Mouse (Mus musculus) midbrain, embryonic 11.5 days (tissue): ENCODE results near the gene Atp1b1. TPM values are rescaled to one million over a fixed set of nuclear protein-coding genes. Genes with fewer than 3 reads are reported as not detected.

Experiments used
- ATAC-seq: fragments of 200-750 bp; cut with Nextera tagmentation; 2 replicates; pipeline ENCODE4 v1.8.0; 2017; ENCODE audit warnings: moderate TSS enrichment, moderate library complexity; ENCODE audit not compliant: low FRiP score
- DNase-seq: peaks from one replicate; pipeline ENCODE4 v3.0.0; 2015; ENCODE audit warnings: low spot score; ENCODE audit errors: missing footprints
- H3K27ac ChIP-seq: fragments of 300-500 bp; sonication (generic); 2 replicates; pipeline ENCODE4 v1.5.1; 2014; ENCODE audit warnings: low read depth, low read length
- H3K27me3 ChIP-seq: fragments of 300-500 bp; sonication (generic); 2 replicates; pipeline ENCODE4 v1.6.1; 2014; ENCODE audit warnings: mild to moderate bottlenecking, low read length, moderate library complexity, mixed read lengths; ENCODE audit not compliant: control insufficient read depth, insufficient read depth
- H3K36me3 ChIP-seq: fragments of 300-500 bp; sonication (generic); 2 replicates; pipeline ENCODE4 v1.6.1; 2014; ENCODE audit warnings: mild to moderate bottlenecking, low read length, moderate library complexity, mixed read lengths; ENCODE audit not compliant: control insufficient read depth, insufficient read depth
- H3K4me1 ChIP-seq: fragments of 300-500 bp; sonication (generic); 2 replicates; pipeline ENCODE4 v1.6.1; 2014; ENCODE audit warnings: low read length; ENCODE audit not compliant: control insufficient read depth, insufficient read depth
- H3K4me2 ChIP-seq: fragments of 300-500 bp; sonication (generic); 2 replicates; pipeline ENCODE4 v1.6.1; 2014; ENCODE audit warnings: mild to moderate bottlenecking, moderate library complexity
- H3K4me3 ChIP-seq: fragments of 300-500 bp; sonication (generic); 2 replicates; pipeline ENCODE4 v1.5.1; 2014; ENCODE audit warnings: low read depth, low read length
- H3K9ac ChIP-seq: fragments of 300-500 bp; sonication (generic); 2 replicates; pipeline ENCODE4 v1.6.1; 2014; ENCODE audit warnings: low read length
- H3K9me3 ChIP-seq: fragments of 300-500 bp; sonication (generic); 2 replicates; pipeline ENCODE4 v1.6.1; 2016; ENCODE audit warnings: low read length; ENCODE audit not compliant: control insufficient read depth
- WGBS: fragments of 180-500 bp; shearing (Covaris S2); extraction: QIAGEN DNeasy Blood & Tissue Kit; methylation state at CpG from one replicate; pipeline ENCODE4 v1.1.7; 2014; 5-methylcytosine and 5-hydroxymethylcytosine counted together
- polyA plus RNA-seq: library from polyadenylated mRNA; unstranded; fragments of >200 nt; fragmentation: Nextera tagmentation; extraction: Ambion mirVana; gene quantifications from 2 replicates; pipeline ENCODE4 v1.2.1, GENCODE M21; 2014

Gene Atp1b1
- polyA plus RNA-seq, 1 experiment from 2014 or later: 35.5 TPM

DNA sequence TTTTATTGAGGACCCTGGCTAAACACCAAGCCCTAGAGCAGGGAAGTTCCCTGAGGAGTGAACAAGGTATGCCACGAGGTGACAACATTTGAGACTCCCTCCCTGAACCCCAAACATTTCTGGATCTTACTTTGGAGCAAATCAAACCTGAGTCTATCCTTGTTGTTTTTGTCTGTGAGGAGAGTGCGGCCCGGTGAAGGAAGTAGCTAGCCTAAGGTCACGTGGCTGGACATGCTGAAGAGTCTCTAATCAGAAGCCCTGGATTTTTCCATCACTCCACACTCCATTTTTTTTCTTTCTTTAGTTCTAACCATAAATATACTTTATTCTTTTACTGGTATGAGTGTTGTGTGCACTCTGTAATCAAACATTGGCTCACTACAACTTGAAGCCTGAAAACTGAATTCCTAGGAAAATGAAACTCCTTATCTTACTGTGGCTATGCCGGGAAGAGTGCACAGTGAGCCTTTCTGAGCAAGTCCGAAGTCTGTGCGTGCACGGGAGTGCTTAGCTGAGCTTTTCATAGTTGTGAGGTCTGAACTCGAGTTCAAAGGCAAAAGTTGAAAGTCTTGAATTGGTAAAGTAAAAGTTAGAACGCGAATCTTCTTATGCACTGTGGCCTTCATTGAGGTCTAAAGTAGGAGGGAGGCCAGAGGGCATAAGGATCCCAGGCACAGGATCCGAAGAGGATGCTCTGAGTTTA is 41.3 kb downstream of the Atp1b1 start:
- no peak for ATAC-seq
- H3K9ac ChIP-seq: no peak overlapping the region
- H3K4me2 ChIP-seq: no peak overlapping the region
- H3K4me3 ChIP-seq: no peak overlapping the region
- no peak overlapping the region for H3K27ac ChIP-seq
- DNase-seq: no peak
- H3K36me3 ChIP-seq: no peaks in the 10 kb centered on the region
- no peaks in the 10 kb centered on the region for H3K4me1 ChIP-seq
- H3K27me3 ChIP-seq: no peaks in the 10 kb centered on the region
- no peaks in the 10 kb centered on the region for H3K9me3 ChIP-seq
- WGBS: 85% methylated on average over 12 of the region's 12 CpGs

DNA sequence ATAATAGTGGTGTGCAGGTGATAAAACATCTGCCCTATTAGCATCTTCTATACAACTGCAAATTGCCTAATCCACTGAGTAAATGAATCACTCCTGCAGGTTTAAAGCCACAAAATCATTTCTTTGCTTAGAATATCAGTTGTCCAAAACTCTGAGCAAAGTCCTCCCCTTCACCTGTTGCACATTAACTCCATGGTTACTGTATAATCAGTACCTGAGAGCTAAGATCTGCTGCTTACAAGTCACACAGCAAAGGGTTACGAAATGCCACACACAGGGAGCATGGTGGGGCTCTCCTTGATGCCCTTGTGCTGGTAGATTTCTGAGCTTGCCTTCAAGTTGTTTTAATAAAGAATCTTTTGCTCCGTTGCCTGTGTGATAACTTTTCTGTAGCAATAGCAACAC is 42.8 kb downstream of the Atp1b1 start:
- Histone ChIP-seq H3K36me3 (no peaks in the 10 kb centered on the region), H3K27ac (no peak overlapping the region), H3K4me2 (no peak overlapping the region), H3K9ac (no peak overlapping the region), H3K9me3 (no peaks in the 10 kb centered on the region), H3K27me3 (no peaks in the 10 kb centered on the region), H3K4me3 (no peak overlapping the region), H3K4me1 (no peaks in the 10 kb centered on the region)
- DNase-seq (no peak), ATAC-seq (no peak)
- WGBS: 86% methylated on average over 2 of the region's 2 CpGs

DNA sequence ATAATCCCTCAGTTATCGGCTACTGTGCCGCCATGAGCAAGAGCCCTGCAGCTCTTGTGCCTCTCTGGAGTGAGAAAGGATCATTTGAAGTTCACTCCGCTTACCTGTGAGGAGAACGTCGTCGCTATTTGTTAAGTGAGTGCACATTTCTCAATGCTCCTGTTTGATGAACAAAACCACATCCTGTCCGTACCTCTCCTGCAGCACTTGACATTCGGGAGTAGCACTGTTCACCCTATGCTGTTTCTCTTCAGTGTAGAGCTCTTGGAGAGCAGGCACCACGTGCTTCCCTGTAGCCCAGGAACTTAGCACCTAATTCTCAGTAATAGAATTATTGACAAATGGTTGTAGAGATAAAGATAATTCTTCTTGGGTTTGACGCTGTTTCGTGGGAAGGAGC is 44.5 kb downstream of the Atp1b1 start:
- ATAC-seq: no peak
- no peak overlapping the region for H3K4me3 ChIP-seq

DNA sequence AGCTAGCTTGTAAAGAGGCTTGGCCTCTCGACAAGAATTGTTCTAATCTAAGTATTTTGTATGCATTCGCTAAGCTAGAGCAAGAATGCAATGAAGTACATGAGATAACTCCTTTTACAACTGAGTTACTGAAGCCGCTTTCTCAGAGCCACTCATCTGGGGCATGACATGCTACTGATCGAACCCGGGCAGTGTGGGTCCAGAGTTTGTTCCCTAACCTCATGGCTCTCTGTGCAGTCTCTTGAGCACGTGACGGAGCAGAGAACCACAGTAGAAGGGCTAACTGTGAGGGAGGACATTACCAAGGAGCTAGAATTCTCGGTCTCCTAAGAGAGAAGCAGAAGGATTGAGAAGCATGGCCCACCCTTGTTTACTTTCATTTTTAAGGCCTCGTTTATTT is 45.2 kb downstream of the Atp1b1 start:
- H3K4me1 ChIP-seq: no peaks in the 10 kb centered on the region
- 95% methylated on average over 9 of the region's 9 CpGs for WGBS
- no peaks in the 10 kb centered on the region for H3K9me3 ChIP-seq
- no peak overlapping the region for H3K4me2 ChIP-seq
- H3K27ac ChIP-seq: no peak overlapping the region
- no peak overlapping the region for H3K9ac ChIP-seq
- ATAC-seq (no peak), DNase-seq (peak; percentile 76)
- H3K4me3 ChIP-seq: no peak overlapping the region
- H3K36me3 ChIP-seq: no peaks in the 10 kb centered on the region
- H3K27me3 ChIP-seq: no peaks in the 10 kb centered on the region

More for the DNA sequence above, 44.5 kb downstream of the Atp1b1 start:
- Histone ChIP-seq H3K4me2 (no peak overlapping the region), H3K36me3 (no peaks in the 10 kb centered on the region), H3K4me1 (no peaks in the 10 kb centered on the region), H3K9ac (no peak overlapping the region), H3K27me3 (no peaks in the 10 kb centered on the region), H3K9me3 (no peaks in the 10 kb centered on the region), H3K27ac (no peak overlapping the region)
- DNase-seq: no peak
- 92% methylated on average over 11 of the region's 11 CpGs for WGBS

DNA sequence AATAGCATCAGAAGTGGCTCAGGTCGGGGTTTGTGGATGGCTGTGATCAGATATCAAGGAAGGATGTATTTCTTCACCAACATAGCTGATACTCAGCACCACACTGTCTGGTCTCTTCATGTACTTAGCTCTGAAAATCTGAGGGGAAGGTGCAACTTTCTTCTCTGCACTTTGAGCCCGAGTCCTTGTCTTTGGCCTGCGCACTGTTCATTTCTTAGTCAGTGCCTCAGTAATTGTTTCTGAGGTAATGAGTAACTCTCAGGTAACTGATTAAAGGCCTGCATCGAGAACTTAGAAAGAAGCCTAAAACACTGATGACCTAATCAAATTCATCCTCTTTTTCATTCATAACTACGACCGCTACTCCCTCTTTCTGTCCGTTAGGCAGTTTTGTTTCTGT is 46.8 kb downstream of the Atp1b1 start:
- no peaks in the 10 kb centered on the region for H3K36me3 ChIP-seq
- H3K4me1 ChIP-seq: no peaks in the 10 kb centered on the region
- no peak overlapping the region for H3K9ac ChIP-seq
- ATAC-seq: no peak
- H3K27me3 ChIP-seq: no peaks in the 10 kb centered on the region
- DNase-seq: peak; percentile 2
- 95% methylated on average over 7 of the region's 7 CpGs for WGBS
- H3K9me3 ChIP-seq: no peaks in the 10 kb centered on the region
- no peak overlapping the region for H3K4me2 ChIP-seq
- H3K4me3 ChIP-seq: no peak overlapping the region
- no peak overlapping the region for H3K27ac ChIP-seq

GRCm38 (mm10) chr1:164408655-164409054 is 49.5 kb downstream of the Atp1b1 start:
- DNase-seq (no peak), ATAC-seq (no peak)
- Histone ChIP-seq H3K9me3 (no peaks in the 10 kb centered on the region), H3K4me3 (no peak overlapping the region), H3K9ac (no peak overlapping the region), H3K36me3 (no peaks in the 10 kb centered on the region), H3K4me1 (no peaks in the 10 kb centered on the region), H3K27ac (no peak overlapping the region), H3K27me3 (no peaks in the 10 kb centered on the region), H3K4me2 (no peak overlapping the region)
- 46% methylated on average over 2 of the region's 2 CpGs for WGBS

- DNase-seq (no peak), ATAC-seq (no peak)
- H3K27ac ChIP-seq: no peak overlapping the region
- 35% methylated on average over 5 of the region's 5 CpGs for WGBS
- peaks cover 2% of the 10 kb centered on the region; the same call in 1 of the 2 replicates for H3K9me3 ChIP-seq
- H3K4me3 ChIP-seq: no peak overlapping the region
- no peak overlapping the region for H3K4me2 ChIP-seq
- no peak overlapping the region for H3K9ac ChIP-seq
- H3K27me3 ChIP-seq: no peaks in the 10 kb centered on the region
- H3K36me3 ChIP-seq: no peaks in the 10 kb centered on the region
- no peaks in the 10 kb centered on the region for H3K4me1 ChIP-seq
Measured at GRCm38 (mm10) chr1:164406506-164406905, 51.6 kb downstream of the Atp1b1 start.

DNA sequence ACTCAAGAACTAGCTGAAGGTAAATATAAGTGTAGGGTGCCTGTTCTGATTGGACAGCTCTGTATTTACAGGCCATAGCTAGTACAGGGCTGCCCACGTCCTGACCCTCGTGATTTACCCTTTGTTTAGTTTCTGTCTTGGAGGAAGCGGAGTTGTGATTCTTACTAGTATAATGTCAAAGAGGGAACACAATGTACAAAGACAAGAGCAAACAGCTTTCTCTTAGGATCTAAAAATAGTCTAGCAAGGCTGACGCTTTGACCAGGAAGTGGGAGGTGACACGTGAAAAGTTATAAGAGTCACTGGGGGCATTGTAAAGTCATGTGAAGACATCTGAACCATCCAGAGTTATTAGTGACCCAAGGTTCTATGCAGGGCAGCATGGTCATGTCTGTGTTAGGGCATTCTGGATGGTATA is 52.8 kb downstream of the Atp1b1 start:
- DNase-seq (no peak), ATAC-seq (no peak)
- H3K4me3 ChIP-seq: no peak overlapping the region
- no peak overlapping the region for H3K4me2 ChIP-seq
- WGBS: 73% methylated on average over 5 of the region's 5 CpGs
- no peaks in the 10 kb centered on the region for H3K27me3 ChIP-seq
- H3K4me1 ChIP-seq: no peaks in the 10 kb centered on the region
- no peak overlapping the region for H3K27ac ChIP-seq
- no peak overlapping the region for H3K9ac ChIP-seq
- peaks cover 2% of the 10 kb centered on the region; the same call in 1 of the 2 replicates for H3K9me3 ChIP-seq
- H3K36me3 ChIP-seq: no peaks in the 10 kb centered on the region

DNA sequence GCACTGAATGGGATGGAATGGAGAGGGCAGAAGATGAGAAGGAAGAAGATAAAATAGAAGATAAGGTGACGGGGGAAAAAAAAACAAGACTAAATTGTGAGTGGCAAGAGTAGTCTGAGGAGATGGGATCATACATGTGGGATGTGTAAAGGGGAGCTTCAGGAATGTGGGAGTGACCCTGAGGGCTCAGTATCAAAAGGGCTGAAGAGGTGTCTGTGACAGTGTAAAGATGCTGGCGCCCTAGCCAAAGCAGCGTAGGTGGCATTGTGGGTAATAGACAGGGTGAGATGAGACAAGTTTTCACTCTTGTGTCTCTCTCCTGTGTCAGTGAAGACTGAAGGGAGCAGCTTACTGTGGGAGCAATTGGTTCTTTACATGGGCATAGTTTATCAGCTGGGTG is 58.6 kb downstream of the Atp1b1 start:
- no peak overlapping the region for H3K9ac ChIP-seq
- no peaks in the 10 kb centered on the region for H3K27me3 ChIP-seq

More for the DNA sequence above, 58.6 kb downstream of the Atp1b1 start:
- 95% methylated on average over 3 of the region's 3 CpGs for WGBS
- Histone ChIP-seq H3K4me3 (no peak overlapping the region), H3K27ac (no peak overlapping the region), H3K4me1 (peaks cover 3% of the 10 kb centered on the region), H3K9me3 (peaks cover 2% of the 10 kb centered on the region; the same call in 1 of the 2 replicates), H3K4me2 (no peak overlapping the region), H3K36me3 (no peaks in the 10 kb centered on the region)
- ATAC-seq (no peak), DNase-seq (no peak)
